Mouse (Mus musculus): ENCODE measurements around the gene Atg2b.

The Atg2b gene

DNA sequence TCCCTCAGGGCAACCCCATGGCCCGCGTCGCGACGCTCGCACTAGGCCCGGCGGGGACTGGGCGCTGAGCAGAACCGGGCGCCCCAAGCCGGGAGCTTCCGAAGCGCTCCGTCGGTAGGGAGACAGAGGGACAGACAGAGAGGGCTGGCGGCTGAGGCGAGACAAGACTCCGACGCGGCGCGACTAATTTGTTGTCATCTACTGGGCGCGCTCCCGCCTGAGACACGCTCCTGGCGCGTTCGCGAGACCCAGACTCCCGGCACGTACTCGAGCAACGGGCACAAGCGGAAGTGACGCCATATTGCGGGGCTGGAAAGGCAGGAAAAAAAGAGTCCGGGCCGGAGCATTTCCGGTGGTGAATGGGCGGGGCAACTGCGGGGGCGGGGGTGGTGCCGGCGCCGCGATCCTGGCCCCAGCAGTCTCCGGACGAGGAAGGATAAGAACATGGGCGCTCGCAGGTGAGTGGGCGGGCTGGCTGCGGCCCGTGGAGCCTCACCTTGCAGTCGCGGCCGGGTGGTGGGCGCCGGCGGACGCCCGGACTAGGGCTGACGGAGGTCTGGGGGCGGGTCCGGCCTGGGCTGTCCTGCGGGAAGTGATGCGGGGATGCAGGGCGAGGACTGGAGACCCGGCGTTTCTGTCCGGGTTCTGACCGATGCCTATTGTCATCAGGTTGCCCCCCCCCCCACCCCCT lies at the start of gene Atg2b:
TSS of gene Atg2b (minus strand) at position 211 of the 691 bp plus-strand sequence.
- DNase-seq, result peak; percentile 96

DNA sequence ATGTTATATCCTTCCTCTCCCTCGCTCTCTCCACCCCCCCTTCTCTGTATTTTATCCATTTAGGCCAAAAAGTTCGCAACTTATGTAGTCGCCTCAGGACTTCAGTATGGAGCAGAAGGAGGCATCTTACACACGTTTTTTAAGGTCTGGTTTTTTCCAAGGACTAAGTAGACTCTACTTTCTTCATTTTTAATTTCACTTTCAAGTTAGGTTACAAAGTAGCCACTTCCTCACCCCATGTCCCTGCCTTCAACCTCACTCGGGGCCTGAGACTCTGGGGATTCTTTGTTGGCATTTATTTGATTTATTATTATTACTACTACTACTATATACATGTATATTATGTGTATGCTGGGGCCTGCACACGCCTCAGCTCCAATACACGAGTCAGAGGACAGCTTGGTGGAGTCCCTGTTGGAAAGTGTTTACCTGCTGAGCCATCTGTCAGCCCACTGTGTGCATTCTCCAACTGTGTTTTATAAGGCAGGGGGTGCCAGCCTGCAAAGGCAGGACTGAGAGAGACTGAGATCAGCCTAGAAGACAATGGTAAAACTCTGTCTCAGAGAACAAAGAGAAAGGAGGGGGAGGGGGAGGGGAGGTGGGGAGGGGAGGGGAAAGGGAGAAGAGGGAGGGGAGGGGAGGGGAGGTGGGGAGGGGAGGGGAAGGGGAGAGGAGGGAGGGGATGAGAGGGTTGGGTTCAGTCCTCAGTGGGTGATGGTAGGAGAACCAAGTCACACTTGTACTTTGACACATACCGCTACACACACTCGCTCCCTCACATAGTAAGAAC lies 48.6 kb upstream of the Atg2b start:
- DNase-seq, result no peak

GRCm38 (mm10) chr12:105730851-105731460 lies 45.9 kb upstream of the Atg2b start:
- DNase-seq, result no peak

- DNase-seq, result peak; percentile 16
These were observed 43.0 kb upstream of the Atg2b start for GRCm38 (mm10) chr12:105727964-105728363.

DNA sequence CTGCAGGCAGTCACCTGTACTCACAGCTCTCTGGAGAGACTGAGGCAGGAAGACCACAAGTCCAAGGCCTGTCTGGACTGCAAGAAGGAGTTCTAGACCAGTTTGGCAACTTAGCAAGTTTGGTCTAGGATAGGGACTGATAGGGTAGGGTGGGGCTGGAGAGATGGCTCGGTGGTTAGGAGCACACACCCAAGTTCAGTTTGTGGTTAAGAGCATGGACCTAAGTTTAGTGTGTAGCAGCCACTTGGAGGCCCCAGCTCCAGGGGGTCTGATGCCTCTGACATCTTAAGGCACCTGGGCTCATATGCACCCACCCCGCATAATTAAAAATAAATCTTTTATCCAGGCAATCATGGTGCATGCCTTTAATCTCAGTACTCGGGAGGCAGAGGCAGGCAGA lies 42.3 kb upstream of the Atg2b start:
- DNase-seq, result no peak

- DNase-seq, result no peak
These were observed 40.7 kb upstream of the Atg2b start for GRCm38 (mm10) chr12:105725736-105726135.

DNA sequence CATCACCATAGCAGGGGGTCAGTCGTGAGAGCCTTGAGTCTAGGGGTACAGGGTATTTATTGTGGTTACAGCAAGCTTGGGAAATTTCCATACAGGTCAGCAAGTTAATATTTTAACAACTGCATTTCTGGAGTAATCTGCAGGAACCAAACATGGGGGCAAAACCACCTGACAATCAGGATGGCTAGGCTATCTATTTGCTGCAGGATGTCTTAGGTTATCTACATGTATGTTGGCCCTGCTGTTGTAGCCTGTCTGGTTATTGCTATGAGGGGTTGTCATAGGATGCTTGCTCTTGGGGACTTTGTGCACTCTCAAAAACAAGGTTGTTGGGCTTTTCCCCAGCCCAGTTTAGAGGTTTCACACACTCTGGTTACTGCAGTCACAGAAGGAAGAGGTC lies 39.6 kb upstream of the Atg2b start:
- DNase-seq, result no peak

DNA sequence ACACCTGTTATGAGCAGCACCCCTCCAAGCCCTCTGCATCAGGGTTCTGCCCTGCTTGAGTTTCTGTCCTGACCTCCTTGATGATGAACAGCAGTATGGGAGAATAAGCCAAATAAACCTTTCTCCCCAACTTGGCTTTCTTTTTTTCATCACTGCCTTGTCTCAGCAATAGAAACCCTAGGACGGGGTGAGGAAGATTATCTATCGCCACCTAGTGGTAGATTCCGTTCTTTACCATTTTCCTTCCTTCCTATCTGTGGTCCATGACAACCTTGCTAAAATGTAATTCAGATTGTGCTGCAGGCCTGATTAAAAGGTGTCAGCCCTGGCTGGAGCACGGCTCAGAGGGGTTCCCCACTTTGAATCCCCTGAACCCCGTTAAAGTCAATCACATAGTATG lies 37.6 kb upstream of the Atg2b start:
- DNase-seq, result peak; percentile 44

DNA sequence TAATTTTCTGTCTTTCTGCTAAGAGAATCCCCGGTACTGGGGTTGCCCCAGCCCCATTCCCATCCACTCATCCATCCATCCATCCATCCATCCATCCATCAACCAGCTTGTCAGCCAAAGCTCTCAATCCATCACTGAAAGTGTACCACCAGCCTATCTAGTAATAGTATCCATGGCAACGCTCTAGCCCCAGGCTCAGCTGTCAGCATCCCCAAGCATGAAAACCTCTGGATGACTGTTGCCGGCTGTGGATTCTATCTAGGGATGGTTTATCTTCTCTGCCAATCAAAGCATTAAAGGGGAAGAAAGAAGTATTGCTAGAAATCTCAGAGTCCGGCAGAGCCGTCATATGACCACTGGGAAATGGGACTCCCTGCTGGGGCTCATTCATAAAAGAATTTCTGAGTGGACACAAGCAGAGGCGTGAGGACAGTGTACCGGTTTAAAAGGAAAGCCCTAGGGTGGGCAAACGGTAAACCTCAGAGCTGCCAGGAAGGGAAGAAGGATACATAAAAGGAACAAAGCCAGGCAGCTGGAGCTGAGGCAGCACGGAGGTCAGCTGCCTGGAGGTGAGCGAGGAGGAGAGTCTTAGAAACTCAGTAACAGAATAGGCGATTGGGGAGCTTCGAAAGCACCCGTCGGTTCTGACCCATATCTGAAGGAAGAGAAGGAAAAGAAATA lies 36.6 kb upstream of the Atg2b start:
- DNase-seq, result no peak

DNA sequence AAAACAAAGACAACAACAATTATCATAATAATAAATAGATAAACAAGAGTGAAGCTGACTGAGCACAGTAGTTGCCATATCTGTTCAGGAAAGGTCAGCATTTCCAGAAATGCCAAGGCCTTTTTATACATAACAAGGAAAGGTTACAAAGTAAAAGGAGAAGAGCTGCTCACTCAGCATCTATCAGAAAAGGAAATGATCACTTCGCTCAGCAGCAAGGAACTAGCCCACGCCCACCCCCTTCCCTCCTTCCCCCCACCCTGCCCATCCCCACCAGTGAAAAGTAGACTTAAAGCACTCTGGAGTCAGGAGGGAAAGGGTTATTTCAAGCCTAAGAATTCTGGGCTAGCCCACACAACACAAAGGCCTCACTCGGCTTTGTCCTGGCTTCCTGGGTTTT lies 35.2 kb upstream of the Atg2b start:
- no peak for DNase-seq

- peak; percentile 45 for DNase-seq
These were observed 33.6 kb upstream of the Atg2b start for GRCm38 (mm10) chr12:105718616-105719015.

DNA sequence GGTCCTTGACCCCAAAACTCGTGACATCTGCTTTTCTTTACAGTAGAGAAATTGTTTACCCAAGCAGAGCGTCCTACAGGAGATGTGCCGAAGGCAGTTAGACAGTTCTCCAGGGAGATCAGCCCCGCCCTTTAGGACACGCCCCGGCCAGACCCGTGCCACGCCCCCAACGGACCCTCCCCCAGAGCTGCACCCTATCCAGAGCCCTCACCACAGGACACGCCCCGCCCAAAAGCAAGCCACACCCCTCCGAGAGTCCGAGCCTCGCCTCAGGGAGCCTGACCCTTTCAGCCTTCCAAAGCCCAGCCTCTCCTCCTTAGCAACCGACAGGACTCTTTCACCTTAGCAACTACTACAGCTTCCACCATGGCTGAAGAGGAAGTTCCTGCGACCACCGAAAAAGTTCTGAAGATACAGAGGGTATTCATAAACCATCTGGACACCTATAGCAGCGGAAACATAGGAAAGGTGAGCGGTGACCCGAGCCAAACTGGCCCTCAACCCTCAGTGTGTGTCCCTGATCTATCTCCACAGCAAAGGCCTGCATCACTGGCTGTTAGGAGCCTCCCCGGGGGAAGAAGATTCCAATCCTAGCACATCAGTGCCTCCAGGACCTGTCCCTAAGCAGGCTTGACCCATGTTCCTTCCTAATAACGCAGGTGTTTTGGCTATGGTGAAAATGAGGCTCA lies 20.9 kb upstream of the Atg2b start, which contains the start of gene Ak7:
TSS of gene Ak7 (plus strand) at position 178 of the 689 bp plus-strand sequence.
- no peak for DNase-seq

- no peak for DNase-seq
These were observed 15.4 kb upstream of the Atg2b start for GRCm38 (mm10) chr12:105700433-105700832.

DNA sequence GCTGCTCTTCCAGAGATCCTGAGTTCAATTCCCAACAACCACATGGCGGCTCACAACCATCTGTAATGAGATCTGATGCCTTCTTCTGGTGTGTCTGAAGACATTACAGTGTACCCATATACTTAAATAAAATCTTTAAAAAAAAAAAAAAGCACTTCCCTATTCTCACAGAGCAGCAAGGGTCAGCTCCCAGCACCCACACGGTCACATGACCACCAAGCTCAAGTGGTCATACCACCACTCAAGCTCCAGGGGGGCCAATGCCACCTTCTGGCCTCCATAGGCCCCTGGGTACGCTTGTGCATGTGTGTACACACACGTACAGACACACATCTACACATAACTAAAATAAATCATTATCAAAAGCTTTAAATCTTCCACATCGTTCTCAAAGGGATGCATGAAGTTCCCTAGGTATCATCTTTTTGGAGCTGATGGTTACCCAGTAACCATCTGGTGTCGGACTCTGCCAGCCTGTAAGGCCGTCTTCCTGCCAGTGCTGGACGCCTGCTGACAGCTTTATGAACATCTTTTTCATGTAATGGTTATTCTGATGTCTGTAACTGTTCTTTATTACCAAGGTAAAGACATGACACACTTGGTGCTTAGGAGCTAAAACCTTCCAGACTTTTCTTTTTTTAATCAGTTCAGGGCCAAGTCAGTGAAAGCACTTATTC lies 12.2 kb upstream of the Atg2b start:
- peak; percentile 24 for DNase-seq

DNA sequence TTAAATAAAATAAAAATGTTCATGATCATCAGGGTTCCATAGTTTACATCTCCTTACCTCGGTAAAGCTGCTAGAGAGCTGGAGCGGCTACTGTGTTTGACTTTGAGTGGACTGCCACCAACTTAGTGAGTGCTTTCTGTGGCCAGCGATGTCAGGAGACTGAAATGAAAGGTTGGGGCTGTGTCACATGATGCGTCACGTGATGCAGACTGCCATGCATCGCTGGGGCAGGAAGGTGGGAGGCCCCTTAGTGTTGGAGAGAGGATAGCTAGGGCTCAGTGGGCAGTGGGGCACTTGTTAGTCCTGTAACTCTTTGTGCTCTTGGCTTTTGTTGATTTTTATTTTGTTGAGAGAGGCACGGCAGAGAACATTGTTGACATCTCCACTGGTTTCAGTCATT lies 10.8 kb upstream of the Atg2b start:
- DNase-seq, result no peak

GRCm38 (mm10) chr12:105694021-105694420 lies 9.0 kb upstream of the Atg2b start:
- DNase-seq, result no peak

GRCm38 (mm10) chr12:105689435-105689834 lies 4.4 kb upstream of the Atg2b start:
- DNase-seq, result no peak

DNA sequence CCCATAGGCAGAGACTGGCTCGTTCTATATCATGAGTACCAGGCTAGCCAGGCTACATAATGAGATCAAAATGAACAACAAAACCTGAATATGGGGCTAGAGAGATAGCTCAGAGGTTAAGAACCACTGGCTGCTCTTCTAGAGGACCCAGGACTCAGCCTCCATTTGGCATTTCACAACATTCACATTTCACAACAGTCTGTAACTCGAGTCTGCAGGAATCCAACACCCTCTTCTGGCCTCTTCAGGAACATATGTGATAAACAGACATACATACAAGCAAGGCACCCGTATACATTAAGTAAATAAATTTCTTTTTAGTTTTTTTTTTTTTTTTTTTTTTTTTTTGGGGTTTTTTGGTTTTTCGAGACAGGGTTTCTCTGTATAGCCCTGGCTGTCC lies 3.5 kb upstream of the Atg2b start:
- no peak for DNase-seq

DNA sequence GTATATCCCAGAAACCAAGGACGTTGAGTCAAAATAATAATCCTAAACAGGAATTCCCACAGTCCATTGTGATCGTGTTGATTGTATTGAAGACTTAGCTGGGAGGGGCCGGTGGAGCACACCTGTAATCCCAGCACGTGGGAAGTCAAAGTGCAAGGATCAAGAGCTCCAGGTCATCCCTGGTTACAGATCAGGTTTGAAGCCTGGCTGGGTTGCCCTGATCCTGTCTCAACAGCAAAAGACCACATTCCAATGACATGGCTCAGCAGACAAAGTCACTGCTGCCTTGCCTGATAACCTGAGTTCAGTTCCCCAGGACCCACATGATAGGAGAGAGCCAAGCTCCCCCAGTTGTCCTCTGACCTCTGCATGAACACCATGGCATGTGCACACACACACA lies 2.4 kb upstream of the Atg2b start:
- no peak for DNase-seq

- no peak for DNase-seq
These were observed 1.8 kb upstream of the Atg2b start for GRCm38 (mm10) chr12:105686791-105687190.

GRCm38 (mm10) chr12:105683933-105684901 lies 794 bp downstream of the Atg2b start, which contains the start of gene Gskip:
Gskip (plus strand) TSS chr12:105684829.
- peak; percentile 42 for DNase-seq
